In the genomic region with DNA sequence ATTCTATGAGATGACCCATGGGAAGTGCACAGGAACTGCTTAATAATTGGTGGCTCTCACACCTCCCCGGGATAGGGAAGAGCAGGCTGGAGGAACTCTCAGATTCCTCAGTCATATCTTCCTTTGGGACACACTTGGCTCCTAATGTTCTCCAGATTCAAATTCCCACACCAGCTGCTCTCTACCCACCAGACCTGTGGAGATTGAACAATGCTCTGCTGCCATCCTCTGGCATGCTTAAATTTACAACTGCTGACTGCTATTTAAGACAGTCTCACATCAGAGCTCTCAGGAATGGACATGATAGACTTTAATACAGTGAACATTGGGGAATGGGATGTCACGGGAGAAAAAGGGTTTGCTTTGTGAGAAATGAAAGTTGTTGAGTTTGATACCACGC, we compare ENCODE assay signal across 12 mouse cellular contexts.
DNase-seq lines count a peak whose midpoint lies in the region; ATAC-seq and TF ChIP-seq lines count a peak whose summit lies in the region.
"Had no signal": no experiment of that assay in that cellular context is flagged by ENCODE, and none has a peak within 500 bp of the region (broad histone marks: within the 10 kb centered on the region; RNA-seq: fewer than 3 reads in every experiment).

No protein-coding gene starts in this region.

- no peak for ATAC-seq in limb, embryonic 14.5 days (ENCODE audit: low FRiP score, low read depth)
- peak; percentile 69 for ATAC-seq in frontal cortex, adult (ENCODE audit: low TSS enrichment)
- no peak for ATAC-seq in liver, embryonic 12.5 days

- peak; percentile 22 for DNase-seq in limb, embryonic 14.5 days (ENCODE audit: low spot score)
- DNase-seq in limb, embryonic 10.5 days (ENCODE audit: low spot score) = no peak
- DNase-seq in left cerebral cortex, adult 18-20 months (ENCODE audit: low spot score in 2 of 2) = peak; percentile 6 to 19
- DNase-seq in right cerebral cortex, postnatal 4 days = peak; percentile 10
- DNase-seq in spleen, postnatal 36 days (ENCODE audit: low spot score in 2 of 2) = no peak
- no peak for DNase-seq in lung, postnatal 10 days
- DNase-seq: cerebellum, adult 18-20 months had no signal

- no peaks in the 10 kb centered on the region for H3K36me3 ChIP-seq in limb, embryonic 14.5 days (ENCODE audit: control insufficient read depth, insufficient read depth, low read length)
- no peaks in the 10 kb centered on the region for H3K36me3 ChIP-seq in limb, embryonic 10.5 days
- H3K36me3 ChIP-seq in liver, embryonic 12.5 days = no peaks in the 10 kb centered on the region
- H3K36me3 ChIP-seq: forebrain, embryonic 10.5 days; kidney, embryonic 15.5 days; liver, embryonic 15.5 days had no signal

- H3K9me3 ChIP-seq in limb, embryonic 14.5 days (ENCODE audit: control insufficient read depth, low read length) = no peaks in the 10 kb centered on the region
- no peaks in the 10 kb centered on the region for H3K9me3 ChIP-seq in limb, embryonic 10.5 days (replicated peaks)
- no peaks in the 10 kb centered on the region for H3K9me3 ChIP-seq in liver, embryonic 12.5 days (replicated peaks)
- H3K9me3 ChIP-seq: forebrain, embryonic 10.5 days; kidney, embryonic 15.5 days; liver, embryonic 15.5 days had no signal

- H3K27me3 ChIP-seq in limb, embryonic 14.5 days (ENCODE audit: control insufficient read depth, insufficient read depth, low read length) = no peaks in the 10 kb centered on the region
- no peaks in the 10 kb centered on the region for H3K27me3 ChIP-seq in limb, embryonic 10.5 days (ENCODE audit: low read depth, poor library complexity, severe bottlenecking)
- no peaks in the 10 kb centered on the region for H3K27me3 ChIP-seq in liver, embryonic 12.5 days (replicated peaks)
- H3K27me3 ChIP-seq: kidney, embryonic 15.5 days; liver, embryonic 15.5 days had no signal

- 74% methylated on average over 3 of the region's 3 CpGs for WGBS in limb, embryonic 14.5 days
- WGBS in limb, embryonic 10.5 days = 90% methylated on average over 3 of the region's 3 CpGs
- 74% methylated on average over 3 of the region's 3 CpGs for WGBS in liver, embryonic 12.5 days (ENCODE audit: insufficient replicate concordance)

- TF ChIP-seq POLR2A in limb, embryonic 14.5 days (IDR thresholded peaks at IDR 0.05; ENCODE audit: borderline replicate concordance, extremely low read depth, insufficient read depth, insufficient read length) = no peak

- no peak overlapping the region for H3K27ac ChIP-seq in limb, embryonic 14.5 days (replicated peaks; ENCODE audit: low read depth, low read length)
- no peak overlapping the region for H3K27ac ChIP-seq in limb, embryonic 10.5 days
- H3K27ac ChIP-seq in liver, embryonic 12.5 days = no peak overlapping the region
- H3K27ac ChIP-seq: forebrain, embryonic 10.5 days; kidney, embryonic 15.5 days; liver, embryonic 15.5 days had no signal

- no peak overlapping the region for H3K9ac ChIP-seq in limb, embryonic 14.5 days (ENCODE audit: low read depth, low read length, severe bottlenecking)
- no peak overlapping the region for H3K9ac ChIP-seq in liver, embryonic 12.5 days
- H3K9ac ChIP-seq: kidney, embryonic 15.5 days; liver, embryonic 15.5 days had no signal

- no peak overlapping the region for H3K4me2 ChIP-seq in limb, embryonic 14.5 days (replicated peaks; ENCODE audit: low read depth, low read length, severe bottlenecking)
- no peak overlapping the region for H3K4me2 ChIP-seq in liver, embryonic 12.5 days
- H3K4me2 ChIP-seq: kidney, embryonic 15.5 days; liver, embryonic 15.5 days had no signal

- no peak overlapping the region for H3K4me3 ChIP-seq in limb, embryonic 14.5 days (replicated peaks; ENCODE audit: low read length)
- no peak overlapping the region for H3K4me3 ChIP-seq in limb, embryonic 10.5 days
- H3K4me3 ChIP-seq in liver, embryonic 12.5 days = no peak overlapping the region
- H3K4me3 ChIP-seq: forebrain, embryonic 10.5 days; kidney, embryonic 15.5 days; liver, embryonic 15.5 days had no signal

- H3K4me1 ChIP-seq in limb, embryonic 14.5 days (ENCODE audit: control insufficient read depth, insufficient read depth, low read length) = no peaks in the 10 kb centered on the region
- H3K4me1 ChIP-seq in limb, embryonic 10.5 days = no peaks in the 10 kb centered on the region
- no peaks in the 10 kb centered on the region for H3K4me1 ChIP-seq in liver, embryonic 12.5 days
- H3K4me1 ChIP-seq: forebrain, embryonic 10.5 days; kidney, embryonic 15.5 days; liver, embryonic 15.5 days had no signal

Comparison
In these comparisons a context has a peak if more than half of its experiments do, and no peak if none do; other contexts are left out.
1. DNase-seq: peak in limb, embryonic 14.5 days (single experiment), left cerebral cortex, adult 18-20 months (2 of 2) and right cerebral cortex, postnatal 4 days (single experiment); none in limb, embryonic 10.5 days (single experiment), spleen, postnatal 36 days (0 of 2) and lung, postnatal 10 days (single experiment).